ENCODE assay signal across 14 mouse cellular contexts in the genomic region with DNA sequence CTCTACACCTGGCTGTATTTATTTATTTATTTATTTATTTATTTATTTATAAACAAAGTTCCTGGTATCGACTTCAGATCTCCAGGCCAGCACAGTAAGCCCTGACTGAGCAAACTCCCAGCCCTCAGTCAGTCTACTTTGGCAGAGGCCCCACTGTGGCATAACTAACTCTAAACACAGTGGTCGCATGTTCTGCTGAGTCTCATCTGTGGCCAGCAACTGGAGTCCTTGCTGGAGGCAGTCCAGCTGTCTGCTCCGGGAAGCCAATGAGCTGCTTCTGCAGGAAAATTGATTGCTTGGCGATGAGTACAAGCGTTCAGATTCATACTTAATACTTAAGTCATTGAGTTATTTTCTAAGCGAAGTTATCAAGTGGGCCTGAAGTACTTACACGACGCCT.
"Had no signal": no experiment of that assay in that cellular context is flagged by ENCODE, and none has a peak within 500 bp of the region (broad histone marks: within the 10 kb centered on the region; RNA-seq: fewer than 3 reads in every experiment).

No protein-coding gene starts in this region.

- H3K4me2 ChIP-seq: limb, embryonic 12.5 days; liver, embryonic 13.5 days; midbrain, embryonic 12.5 days; neural tube, embryonic 12.5 days had no signal

- H3K4me3 ChIP-seq: left cerebral cortex, adult 2 months; limb, embryonic 12.5 days; liver, embryonic 13.5 days; megakaryocyte, embryonic 14.5 days; midbrain, embryonic 12.5 days; neural tube, embryonic 12.5 days had no signal

- H3K9ac ChIP-seq: limb, embryonic 12.5 days; liver, embryonic 13.5 days; liver, postnatal 0 days; midbrain, embryonic 12.5 days; neural tube, embryonic 12.5 days had no signal

- H3K9me3 ChIP-seq: limb, embryonic 12.5 days; liver, embryonic 13.5 days; midbrain, embryonic 12.5 days; neural tube, embryonic 12.5 days had no signal

- ATAC-seq: intestine, postnatal 0 days; liver, postnatal 0 days had no signal

- H3K36me3 ChIP-seq: limb, embryonic 12.5 days; liver, embryonic 13.5 days; midbrain, embryonic 12.5 days; neural tube, embryonic 12.5 days had no signal

- H3K27ac ChIP-seq: left cerebral cortex, adult 2 months; limb, embryonic 12.5 days; liver, embryonic 13.5 days; macrophage; midbrain, embryonic 12.5 days; neural tube, embryonic 12.5 days; stomach, postnatal 0 days had no signal

- H3K27me3 ChIP-seq: limb, embryonic 12.5 days; liver, embryonic 13.5 days; megakaryocyte, embryonic 14.5 days; midbrain, embryonic 12.5 days; neural tube, embryonic 12.5 days had no signal

- H3K4me1 ChIP-seq: limb, embryonic 12.5 days; liver, embryonic 13.5 days; megakaryocyte, embryonic 14.5 days had no signal

- DNase-seq: kidney, adult 8-10 months; kidney, postnatal 25 days; liver; liver, embryonic 13.5 days; liver, postnatal 0 days; thymus, postnatal 4 days had no signal
